Mouse (Mus musculus) kidney, adult 8-10 months (tissue): ENCODE results near the gene Comt.
A peak's percentile ranks its signal among the peaks of the same experiment; 100 is the strongest.

ENCODE experiments used
- DNase-seq, 2 experiments: peaks; one replicate each; pipeline ENCODE4 v3.0.0; 2022

Gene Comt

DNA sequence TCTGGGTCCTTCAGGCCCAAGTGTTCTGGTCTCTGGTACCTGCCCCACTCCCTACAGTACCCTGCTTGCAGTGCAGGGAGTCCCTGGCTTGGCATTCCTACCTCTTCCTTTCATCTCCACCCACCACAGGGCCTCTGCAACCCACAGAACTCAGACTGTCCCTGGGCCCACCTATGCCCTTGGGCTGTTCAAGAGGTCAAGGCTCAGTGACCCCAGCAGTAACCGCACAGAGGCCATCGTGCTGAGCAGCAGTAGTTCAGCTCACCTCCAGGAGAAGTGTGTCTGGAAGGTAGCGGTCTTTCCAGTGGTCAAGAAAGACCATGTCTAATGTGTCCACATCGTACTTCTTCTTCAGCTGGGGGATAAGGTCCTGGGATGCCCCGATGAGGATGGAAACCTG is 16.2 kb downstream of the Comt start:
- no peak for DNase-seq

DNA sequence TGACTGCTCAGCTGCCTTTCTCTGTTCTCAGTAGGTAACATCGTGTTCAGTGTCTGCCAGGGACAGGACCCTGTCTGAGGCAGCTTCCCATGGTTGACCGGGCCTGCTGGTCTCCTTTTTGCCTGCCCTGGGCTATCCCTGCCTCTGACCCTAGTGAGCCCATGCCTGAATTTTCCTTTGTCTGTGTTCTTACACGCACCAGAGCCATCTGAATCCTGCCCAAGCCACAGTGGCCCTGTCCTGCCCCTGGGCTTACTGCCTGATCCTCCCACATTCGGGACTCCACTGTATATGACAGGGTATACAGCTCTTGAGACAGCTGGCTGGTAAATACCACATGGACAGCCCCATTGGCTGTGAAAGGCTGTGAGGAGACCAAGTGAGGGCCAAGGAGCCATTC is 16.9 kb downstream of the Comt start:
- DNase-seq = no peak

DNA sequence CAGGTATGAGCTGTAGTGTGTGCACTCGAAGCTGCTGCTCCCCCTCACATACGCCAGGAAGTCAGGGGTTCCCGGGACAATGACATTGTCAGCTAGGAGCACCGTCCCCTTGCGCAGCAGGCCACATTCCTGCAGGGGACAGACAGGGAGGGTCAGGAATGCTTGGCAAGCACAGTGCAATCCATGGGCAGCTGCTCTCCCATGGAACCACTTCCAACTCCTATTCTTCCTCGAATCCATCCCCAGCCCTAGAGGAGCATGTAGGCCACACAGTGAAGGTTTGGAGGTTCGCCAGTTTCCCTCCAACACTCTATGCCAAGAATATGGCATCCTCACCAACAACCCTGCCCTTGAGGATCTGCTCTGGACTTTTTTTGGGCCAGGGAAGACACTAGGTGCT is 18.7 kb downstream of the Comt start:
- DNase-seq = no peak

- DNase-seq = peak; percentile 62 to 69
Observed at GRCm38 (mm10) chr16:18406293-18406692, 20.4 kb downstream of the Comt start.

DNA sequence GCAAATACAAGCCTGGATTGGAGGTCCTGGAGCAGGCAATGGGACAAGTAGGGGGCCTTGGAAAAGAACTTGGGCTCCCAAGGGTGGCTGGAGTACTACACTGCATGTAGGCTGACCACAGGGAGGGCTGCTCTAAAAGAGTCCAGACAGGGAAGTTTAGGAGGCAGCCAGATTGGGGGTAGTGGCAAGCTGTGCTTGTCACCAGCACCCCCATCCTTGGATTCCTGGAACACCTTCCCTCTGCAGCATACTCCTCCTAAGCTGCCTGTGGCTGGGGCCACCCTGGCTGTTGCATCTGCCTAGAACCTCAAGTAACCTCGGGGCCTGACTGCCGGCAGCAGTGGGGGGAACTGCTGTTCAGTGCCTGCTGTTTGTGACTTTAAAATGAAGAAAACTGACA is 20.8 kb downstream of the Comt start:
- no peak for DNase-seq

GRCm38 (mm10) chr16:18405091-18405854 is 21.4 kb downstream of the Comt start:
- no peak for DNase-seq

DNA sequence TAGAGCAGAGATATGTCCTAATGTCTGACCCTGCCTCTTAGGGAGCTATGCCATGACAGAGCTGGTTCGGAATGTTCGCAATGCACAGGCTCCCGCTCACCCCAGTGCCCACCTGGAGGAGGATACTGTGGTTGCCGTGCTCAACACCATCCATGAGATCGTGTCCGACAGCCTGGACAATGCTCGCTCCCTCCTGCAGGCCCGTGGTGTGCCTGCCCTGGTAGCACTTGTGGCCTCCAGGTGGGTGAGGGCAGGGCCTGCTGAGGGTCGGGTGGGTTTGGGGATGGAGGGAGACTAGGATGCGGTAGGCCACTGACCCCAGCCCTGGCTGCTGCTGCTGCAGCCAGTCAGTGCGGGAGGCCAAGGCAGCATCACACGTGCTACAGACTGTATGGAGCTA is 23.4 kb downstream of the Comt start:
- DNase-seq = no peak

DNA sequence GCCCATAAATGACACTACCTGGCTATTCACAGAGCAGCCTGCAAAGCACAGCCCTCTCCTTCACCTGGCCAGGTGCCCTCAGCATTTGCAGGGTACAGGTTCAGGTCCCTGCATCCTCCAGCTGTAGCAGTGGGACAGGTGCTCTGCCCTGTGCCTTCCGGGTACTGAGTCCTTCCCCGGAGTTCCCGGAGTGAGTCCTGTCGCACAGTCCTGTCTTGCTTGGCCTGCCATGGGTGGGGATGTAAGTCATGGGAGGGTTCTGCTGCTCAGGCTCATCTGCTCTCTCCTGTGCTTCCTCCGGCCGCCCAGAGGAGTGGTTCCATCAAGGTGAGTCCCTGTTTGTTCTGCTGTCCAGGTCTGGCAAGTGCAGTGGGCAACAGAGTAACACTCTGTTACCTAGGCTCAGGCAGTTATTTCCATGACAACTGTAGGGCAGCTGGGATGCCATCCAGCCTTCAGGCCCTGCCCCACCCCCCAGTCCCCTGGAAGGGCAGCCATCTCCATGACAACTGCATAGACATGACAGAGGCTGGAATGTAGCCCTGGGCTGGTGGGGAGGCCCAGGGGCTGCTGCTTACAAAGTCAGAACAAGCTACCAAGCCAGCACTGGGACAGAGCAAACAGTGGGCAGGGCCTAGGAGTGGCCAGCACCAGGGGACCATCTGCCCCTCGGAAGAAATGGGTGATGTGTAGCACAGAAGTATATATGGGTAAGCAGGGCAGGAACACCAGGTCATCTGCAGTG is 26.0 kb downstream of the Comt start:
- DNase-seq = no peak

DNA sequence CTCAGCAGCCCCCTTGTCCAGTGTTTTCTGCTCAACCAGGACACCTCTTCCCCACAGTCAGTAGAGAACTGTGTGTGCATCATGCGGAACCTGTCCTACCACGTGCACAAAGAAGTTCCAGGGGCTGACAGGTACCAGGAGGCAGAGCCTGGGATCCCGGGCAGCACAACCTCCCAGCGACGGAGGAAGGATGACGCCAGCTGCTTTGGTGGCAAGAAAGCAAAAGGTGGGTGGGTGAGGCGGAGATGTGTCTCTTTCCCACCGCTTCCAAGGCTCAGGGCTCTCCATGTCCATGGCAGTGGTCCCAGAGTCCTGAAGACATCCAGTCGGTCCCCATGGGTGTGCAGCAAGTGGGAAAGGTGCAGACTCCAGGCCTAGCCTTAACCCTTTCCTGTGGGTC is 26.6 kb downstream of the Comt start:
- DNase-seq = no peak

- no peak for DNase-seq
Observed at GRCm38 (mm10) chr16:18396791-18397621, 29.6 kb downstream of the Comt start.

DNA sequence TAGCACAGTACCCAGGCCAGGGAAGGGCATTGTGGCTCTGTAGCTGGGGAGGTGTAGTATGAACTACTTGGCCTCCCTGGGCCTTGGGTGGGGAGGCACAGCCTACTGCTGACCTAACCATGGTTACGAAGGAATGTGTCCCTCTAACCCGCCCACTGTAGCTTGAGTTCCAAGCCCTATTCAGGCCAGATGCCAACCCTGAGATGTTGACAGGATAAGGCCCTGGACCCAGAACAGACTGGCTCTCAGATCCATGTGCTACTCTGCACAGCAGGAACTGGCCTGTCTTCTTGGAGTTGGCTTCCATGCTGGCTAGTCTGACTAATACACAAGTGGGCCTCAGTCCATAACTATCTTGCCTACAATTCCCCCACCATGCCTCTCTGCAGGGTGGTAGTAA is 30.5 kb downstream of the Comt start:
- peak; percentile 71 to 85 for DNase-seq

DNA sequence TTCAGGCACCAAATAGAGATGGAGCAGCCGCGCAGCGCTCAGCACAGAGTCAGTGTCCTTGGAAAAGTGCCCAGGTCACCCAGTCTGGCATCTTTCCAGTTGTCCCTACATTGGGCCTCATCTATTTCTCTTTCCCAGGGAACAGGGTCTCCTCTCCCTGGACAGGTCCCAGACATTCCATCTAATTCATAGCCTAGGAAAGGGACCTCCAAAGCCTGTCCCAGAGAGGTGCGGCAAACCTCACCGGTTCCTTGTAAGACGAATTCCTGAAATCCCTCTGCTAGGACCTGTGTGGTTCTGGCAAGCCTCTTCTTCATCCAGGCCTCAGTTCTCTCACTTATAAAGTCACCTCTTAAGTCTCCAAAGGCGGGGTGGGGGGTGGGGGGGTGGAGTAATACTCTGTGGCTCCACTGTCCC is 31.0 kb downstream of the Comt start:
- DNase-seq = peak in 1 of 2 experiments; percentile 49

- DNase-seq = no peak
Observed at GRCm38 (mm10) chr16:18394777-18395619, 31.7 kb downstream of the Comt start.

- no peak for DNase-seq
Observed at GRCm38 (mm10) chr16:18394056-18394455, 32.6 kb downstream of the Comt start.

GRCm38 (mm10) chr16:18393595-18393994 is 33.1 kb downstream of the Comt start:
- DNase-seq = no peak

DNA sequence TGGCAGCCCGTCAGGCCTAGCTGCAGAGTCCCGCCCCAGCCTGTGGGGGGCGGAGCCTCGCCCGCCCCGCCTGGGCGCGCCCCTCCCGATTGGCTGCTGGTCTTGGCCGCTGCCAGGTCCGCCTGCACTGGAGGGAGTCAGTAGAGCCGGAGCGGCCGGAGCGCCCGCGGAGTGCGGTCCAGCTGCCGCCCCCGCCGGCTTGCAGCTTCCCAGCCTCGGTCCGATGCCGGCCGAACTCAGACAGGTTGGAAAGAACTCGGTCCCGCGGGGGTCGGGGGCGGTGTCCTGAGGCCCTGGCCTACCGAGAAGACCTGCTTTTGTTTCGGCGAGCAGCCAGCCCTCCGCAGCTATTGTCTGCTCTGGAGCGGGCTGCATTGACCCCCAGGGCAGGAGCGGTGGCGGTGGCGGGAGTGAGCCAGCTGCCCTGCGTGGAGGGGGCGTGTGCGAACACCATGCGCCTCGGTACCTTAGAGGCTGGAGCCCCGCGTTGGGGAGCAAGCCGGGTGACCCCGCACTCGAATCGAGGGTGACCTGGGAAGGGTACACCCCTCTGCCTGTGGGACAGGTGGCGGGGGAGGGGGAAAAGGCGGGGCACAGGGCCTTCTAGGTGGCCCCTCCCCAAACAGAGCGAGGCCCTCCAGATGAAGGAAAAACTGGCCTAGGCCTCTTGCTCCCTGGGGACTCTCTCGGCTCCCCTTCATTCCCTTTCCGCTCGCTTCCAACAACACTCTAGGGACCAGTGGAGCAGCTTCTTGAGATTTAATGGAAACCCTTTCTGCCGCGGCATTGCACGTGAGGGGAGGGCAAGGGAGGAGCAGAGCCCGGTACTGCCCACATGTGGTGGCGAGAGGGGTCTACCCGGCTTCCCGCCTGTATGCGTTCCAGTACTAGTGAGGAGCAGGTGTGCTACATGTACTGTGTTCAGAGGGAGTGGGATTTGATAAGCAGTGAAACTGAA is 33.9 kb downstream of the Comt start:
- DNase-seq = peak; percentile 92 to 93

DNA sequence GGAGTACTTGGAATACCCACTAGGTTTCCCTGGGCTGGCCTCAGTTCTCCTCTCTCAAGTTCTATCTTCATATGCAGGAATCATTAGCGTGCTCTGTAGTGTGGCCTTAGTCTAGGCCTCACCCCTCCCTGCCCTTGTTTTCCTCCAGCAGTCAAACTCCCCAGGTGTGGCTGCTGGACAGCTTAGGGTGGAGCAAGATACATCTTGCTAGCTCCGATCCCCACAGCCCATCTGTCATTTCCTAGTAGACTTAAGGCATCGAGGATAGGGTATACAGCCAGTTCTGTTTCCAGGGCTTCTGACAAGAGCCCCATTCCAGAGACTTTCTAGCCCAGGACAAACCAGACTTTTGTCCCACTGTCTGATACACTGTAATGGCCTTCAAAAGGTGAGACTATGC is 34.9 kb downstream of the Comt start:
- DNase-seq = no peak

DNA sequence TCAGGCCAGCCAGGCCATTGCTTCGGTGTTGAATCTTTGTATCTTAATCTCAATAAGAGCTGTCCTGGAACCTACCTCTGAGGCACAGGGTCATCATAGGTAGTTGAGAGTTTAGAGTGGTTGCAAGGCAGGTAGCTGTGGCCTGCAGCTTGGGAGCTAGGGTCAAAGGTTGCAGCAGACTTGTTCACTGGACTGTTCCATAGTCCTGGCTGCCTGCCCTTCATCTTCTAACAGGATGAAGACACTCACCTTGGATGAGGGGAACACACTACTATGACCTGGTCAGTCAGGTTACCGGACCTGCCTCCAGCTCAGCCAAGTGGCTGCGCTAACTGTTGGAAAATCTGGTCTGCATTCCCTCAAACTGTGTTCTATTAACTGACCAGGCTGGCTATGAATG is 35.5 kb downstream of the Comt start:
- peak; percentile 80 to 81 for DNase-seq

DNA sequence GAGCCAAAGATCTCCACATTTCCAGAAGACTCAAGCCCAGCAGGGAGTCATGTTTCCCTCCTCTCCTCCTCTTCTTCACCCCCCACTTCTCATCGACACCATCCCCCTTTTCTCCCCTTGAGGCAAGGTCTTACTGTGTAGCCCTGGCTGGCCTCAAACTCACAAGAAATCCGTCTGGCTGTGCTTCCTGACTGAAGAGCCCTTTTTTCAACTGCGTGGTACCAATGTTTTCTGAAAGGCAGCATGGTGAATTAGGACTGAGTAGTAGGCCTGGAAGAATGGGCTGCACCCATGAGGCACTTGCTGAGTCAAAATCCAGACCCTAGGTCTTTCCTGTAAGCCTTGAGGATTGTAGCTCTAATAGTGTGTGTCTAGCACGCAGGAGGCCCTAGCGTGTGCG is 36.3 kb downstream of the Comt start:
- no peak for DNase-seq

DNA sequence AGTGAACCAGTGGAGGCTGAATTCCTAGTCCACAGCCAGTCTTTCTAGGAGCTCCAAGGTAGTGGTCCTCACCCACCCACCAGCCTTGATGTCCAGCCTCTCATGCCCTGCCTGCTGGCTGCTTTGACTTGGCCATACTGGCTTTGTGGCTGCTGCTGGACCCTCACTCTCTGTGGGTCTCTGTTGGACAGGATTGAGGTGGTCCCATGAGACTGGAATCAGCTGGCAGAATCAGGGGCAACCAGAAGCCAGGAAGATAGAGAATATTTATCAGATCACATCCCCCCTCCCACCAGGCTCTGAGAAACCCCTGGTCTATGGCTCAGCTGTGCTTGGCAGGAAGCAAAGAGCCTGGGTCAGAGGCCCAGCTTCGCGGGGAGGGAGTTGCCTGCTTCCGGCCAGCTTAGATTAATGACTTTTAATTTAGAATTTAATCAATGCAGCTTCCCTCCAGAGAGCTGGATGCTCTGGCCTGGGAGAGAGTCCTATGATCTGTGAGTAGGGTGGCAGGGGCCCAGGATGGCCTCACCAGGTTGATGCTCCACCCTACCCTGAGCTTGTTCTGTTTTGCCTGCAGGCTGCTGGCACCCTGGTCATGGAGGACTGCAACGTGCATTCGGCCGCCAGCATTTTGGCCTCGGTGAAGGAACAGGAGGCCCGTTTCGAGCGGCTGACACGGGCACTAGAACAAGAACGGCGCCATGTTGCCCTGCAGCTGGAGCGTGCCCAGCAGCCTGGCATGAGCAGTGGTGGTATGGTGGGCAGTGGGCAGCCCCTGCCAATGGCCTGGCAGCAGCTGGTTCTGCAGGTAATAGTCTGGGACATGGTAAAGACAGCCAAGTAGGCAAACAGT is 37.8 kb downstream of the Comt start:
- DNase-seq = no peak
